Mouse (Mus musculus) testis, adult 2 months (tissue): ENCODE measurements at regions not wholly inside any gene's neighbourhood (a gene's known extent, or its start where the extent isn't known, plus 50 kb on each side); places are given as distances from the start of the nearest gene placed in this dataset.

Source experiments
- CTCF ChIP-seq: fragments of 200-500 bp; IDR thresholded peaks from 2 replicates; pipeline ENCODE4 v1.5.1; 2012; ENCODE audit warnings: low read depth, mild to moderate bottlenecking, inconsistent platforms, low read length, moderate library complexity; ENCODE audit not compliant: control insufficient read depth, insufficient read depth, insufficient replicate concordance
- POLR2A ChIP-seq: fragments of 200-500 bp; IDR thresholded peaks from 2 replicates; pipeline ENCODE4 v1.6.1; 2012; ENCODE audit warnings: low read depth, mild to moderate bottlenecking, inconsistent platforms, low read length, moderate library complexity; ENCODE audit not compliant: control insufficient read depth

- TF ChIP-seq CTCF = no peak
- no peak for TF ChIP-seq POLR2A
Observed at GRCm38 (mm10) chr8:78932069-78932468, 96.2 kb upstream of the Zfp827 start.
